Mouse (Mus musculus) heart, postnatal 25 days (tissue): ENCODE measurements at regions not wholly inside any gene's neighbourhood (a gene's known extent, or its start where the extent isn't known, plus 50 kb on each side); places are given as distances from the start of the nearest gene placed in this dataset.

Source experiments
- DNase-seq: peaks from one replicate; pipeline ENCODE4 v3.0.0; 2022; ENCODE audit warnings: low spot score
- intact Hi-C: fragments of 180-260 bp; cut with DNase I; formaldehyde crosslinking; loops from one replicate; pipeline ENCODE4 v1.15.1; 2025

DNA sequence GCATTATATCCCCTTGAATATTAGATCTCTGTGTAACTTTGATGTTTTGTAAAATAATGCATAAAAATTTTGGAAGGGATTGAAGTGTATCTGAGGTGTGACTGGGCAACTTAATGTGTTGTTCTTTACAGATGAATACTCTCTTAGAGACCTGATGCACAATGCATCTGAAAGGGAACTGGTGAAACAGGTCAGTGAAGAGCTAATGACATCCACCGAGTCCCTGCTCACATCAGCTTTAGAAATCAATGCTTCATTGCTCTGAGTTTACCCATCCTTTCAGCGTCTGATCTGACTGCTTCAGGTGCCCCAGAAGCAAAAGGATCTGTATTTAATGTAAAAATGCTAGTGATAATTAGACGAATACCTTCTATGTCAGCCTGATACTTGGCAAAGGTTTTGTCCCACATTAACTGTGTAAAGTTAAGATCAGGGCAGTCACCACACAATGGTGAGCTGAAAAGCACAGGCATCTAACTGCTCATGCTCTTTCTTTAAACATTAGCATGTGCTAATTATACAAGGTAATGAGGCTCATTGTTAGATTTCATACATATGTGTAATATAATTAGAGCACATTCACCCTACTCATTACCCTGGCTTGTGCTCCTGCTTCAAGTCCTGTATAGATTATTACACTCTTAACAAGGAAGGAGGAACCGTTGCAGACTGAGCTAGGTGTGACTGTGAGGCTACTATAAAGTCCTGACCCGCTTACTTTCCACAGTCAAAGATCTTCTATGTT, 204.6 kb upstream of the Tlr4 start:
- intact Hi-C loops, result no loop called here
- no peak for DNase-seq

DNA sequence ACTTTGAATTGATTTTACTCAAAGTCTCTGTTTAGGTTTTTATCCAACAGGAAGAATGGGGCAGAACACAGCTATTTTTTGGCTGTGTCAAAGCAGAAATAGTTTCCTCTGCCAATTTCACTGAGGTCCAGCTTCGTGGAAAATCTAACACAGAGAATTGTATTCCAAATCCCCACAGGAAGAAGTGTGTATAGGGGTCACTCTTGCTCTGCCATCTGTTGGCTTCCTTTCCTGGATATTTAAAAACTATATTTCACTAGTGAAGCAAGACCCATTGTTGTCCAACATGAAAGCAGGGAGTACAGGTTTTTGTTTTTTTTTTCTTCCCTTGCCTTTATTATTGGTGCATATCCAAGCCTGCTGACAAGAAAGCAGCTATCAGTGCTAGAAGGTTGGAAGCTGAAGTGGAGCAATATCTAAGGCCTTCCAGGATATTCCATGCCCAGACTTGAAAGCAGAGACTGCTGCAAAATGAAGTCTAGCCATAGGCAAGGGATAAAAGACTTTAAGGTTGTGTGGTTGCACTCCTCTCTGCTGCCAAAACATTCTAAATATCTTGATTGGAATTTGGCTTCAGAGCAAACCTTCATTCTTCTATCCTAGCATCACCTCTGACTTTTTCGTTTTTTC, 208.5 kb upstream of the Tlr4 start:
- no peak for DNase-seq
- intact Hi-C loops, result no loop called here

DNA sequence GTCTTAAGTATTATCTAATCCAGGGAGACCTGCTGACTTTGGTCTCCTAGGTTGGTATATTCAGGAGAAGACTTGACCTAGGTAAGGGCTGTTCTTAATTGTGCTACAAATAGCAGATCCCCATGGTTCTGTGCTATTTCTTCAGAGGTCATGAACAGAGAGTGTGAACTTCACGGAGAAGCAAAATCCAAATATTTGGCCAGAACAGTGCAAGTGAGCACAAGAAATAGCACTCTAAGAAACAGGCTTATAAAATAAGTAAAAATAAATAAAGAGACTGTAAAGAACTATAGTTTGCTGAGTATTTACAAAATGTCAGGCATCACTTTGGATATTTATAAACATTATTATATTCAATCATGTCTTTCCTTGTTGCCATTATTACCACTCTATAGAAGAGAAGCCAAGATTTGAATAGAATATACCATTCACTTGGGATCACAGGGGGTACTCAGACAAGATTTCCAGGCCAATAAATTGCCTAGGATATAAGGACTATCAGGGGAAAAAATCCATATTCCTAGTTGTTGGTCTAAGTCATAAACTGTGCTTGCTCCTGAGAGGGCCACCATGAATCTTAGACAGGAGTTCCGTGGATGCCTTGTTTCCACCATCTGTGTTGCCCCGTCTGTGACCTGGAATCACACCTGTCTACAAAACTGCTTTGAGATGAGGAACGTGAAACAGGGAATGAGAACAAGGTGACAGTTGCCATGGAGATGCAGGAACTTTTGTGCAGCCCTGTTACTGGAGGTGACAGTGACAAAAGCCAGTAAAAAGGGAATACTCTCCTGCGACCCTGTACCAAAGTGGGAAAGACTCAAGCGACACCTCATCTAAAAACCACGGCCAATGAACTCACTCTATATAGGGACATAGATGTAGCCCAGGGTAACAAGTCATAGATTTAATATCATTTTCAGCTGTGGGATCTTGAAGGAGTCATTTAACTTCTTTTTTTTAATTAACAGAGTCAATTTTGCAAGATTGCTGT, 209.3 kb upstream of the Tlr4 start:
- intact Hi-C loops, result no loop called here

DNA sequence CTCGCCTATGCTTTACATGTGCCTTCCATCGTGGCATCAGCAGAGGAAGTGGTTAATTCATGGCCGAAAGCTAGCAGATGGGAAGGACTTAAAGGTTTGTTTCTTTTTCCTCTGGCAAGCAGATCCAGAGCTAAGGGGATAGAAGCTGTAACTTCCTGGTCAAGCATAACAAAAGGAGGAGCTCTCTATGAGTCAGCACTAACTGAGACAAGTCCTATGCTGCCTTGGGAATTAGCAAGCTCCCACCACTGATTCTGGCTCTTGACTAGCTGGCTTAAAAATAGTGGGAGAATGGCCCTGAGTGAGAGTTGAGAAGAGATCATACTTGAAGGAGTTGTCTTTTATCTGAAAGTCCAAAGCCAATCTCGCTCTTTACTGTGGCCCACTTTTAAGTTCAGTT, 210.3 kb upstream of the Tlr4 start:
- DNase-seq, result no peak
- intact Hi-C loops, result no loop called here

More for the DNA sequence above, 209.3 kb upstream of the Tlr4 start:
- DNase-seq, result no peak

DNA sequence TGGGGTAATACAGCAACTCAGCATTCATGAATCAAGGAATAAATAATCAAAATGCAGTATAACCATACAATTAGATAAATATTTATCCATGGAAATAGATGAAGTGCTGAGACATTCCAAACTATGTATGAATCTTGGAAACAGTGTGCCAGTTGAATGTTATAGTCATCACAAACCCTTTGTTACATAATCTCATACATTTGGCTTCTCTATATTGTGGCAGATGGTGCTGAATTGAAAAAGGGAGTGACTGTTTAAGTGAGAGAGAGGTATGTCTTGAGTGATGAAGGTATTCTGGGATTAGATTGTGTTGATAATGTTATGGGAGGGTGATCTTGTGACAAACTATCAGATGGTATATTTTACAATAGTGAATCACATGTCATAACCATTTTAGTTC, 200.4 kb upstream of the Astn2 start:
- DNase-seq, result no peak
- intact Hi-C loops, result no loop called here

DNA sequence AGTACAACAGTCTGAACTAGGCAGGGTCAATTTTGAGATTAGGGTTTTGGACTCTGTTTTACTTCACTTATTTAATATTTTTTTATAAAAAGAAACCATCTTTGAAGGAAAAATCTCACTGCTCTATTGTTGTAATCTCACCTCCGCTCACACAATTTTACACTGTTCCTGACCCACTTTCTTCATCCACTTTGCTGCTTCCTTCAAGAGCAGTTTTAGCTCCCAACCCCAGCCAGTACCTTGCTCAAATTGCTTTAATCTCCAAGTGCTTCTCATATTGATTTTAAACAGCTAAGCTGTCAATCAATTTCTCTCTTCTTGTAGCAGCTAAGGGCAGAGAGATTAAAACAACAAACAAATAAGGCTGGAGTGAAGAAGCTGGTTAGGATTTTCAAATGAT, 194.3 kb upstream of the Astn2 start:
- intact Hi-C loops, result no loop called here
- no peak for DNase-seq

DNA sequence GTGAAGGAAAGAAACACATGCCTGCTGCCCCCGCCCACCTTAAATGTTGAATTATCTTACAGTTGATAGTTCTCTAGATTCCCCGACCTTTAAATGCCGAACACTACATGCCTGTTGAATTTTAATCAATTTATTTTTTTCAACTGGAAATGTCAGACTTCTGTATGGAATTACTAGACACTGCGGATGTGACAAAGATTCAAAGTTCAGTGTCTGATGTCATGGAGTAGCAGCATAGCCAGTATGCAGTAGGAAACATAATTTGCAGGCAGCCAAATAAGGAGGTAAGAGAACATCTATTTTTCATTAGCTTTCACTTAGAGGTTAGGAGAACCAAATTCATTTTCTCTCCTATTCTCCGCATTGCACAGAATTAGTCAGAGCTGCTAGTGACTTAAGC, 182.2 kb upstream of the Astn2 start:
- intact Hi-C loops, result loop anchor here (1.0 kb wide), 1 partner anchor 10 kb away; no protein-coding TSS in a partner anchor
- DNase-seq, result no peak

DNA sequence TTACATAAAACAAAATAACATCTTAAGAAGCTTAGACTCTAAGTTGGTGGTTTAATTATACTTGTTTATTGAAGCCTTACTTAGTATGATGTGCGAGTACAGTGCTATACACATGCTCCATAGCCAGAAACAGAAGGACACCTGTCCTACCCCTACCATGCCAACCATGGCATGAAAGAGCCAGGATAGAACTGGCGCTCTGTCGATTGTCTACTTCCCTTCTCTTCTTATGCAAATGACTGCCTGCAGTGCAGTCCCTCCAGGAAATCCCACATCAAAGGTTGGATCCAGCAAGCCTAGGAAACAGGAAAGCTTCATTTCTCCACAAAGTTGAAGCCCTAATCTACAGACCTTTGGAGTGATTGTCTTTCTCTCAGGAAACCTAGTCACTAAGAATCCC, 181.8 kb upstream of the Astn2 start:
- intact Hi-C loops, result loop anchor here (1.0 kb wide), 1 partner anchor 10 kb away; no protein-coding TSS in a partner anchor

DNA sequence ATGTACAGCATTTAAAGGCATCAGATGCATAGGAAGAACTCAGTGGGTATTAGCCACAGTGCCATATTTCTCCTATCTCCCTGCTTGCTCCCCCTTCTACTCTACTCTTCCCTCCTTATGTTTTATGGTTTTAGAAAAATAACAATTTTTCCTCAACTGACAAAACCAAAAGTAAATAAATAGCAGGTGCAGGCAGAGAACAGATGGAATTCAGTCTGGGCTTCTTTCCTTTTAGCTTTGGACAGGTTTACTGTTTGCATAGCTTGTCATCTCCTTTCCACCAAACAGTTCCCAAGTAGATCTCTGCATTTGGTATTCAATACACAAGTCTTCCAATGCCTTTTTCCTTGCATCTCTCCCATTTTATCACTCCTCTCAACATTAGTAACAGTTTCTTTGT, 152.5 kb upstream of the Astn2 start:
- no peak for DNase-seq
- intact Hi-C loops, result no loop called here

More for the DNA sequence above, 181.8 kb upstream of the Astn2 start:
- DNase-seq, result no peak

DNA sequence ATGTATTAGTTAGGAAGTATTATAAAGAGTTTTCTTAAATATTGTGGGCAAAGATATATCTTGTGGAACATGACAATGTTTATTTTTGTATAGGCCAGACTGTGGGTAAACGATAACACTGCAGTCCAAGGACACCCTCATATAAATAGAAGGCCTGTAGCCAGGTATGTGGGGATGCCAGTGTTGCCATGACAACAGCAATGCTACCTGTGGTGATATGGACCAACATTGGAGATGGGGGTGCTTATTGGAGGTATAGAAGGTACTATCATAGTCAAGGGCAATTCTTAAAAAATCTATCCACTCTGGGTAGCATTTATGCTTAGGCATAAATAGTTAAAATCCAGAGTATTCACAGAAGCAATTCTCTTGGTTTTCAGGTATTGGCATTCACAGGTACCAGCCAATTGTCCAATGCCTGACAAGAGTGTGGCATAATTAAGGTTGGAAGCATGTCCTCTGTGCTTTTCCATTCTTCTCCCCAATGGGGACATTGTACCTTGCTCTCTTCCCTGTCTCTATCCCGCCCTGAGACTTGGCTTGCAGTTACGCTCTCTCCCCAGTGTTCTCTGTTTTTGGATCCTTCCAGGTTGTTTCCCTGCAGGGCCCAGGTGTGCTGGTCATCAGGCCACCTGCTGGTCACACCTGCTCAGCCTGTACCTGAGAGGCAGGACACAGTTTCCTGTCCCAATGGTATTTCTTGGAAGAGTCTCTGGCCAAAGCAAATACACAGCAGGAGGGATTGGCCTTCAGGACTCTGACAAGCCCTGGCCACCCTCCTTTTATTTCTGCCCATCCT, 146.1 kb upstream of the Astn2 start:
- no peak for DNase-seq
- intact Hi-C loops, result no loop called here

DNA sequence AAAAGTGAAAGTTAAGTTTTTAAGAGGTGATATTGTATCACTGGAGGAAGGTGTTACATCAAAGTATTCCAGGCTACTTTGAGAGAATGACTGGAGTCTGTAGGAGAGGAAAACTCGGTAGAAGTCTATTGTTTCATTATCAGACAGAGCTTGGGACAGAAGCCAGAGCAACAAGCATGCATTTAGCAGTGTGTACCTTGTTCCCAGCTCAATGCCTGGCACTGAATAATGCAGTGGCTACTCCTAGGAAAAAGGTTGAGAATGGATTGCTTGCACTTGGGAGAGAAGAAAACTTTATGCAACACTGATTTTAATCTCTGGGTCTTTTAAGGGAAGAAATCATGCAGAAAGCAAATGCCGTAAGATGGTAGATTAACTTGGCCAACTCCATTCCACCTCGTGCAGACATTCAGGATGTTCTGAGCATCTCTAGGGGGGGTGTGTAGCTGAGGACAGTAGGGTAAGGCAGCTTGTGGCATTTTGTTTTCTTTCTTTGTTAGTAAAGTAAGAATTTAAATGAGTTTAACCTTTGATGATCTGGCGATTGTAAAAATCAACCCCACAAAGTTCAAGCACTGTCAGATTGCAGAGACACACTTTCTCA, 138.5 kb upstream of the Astn2 start:
- intact Hi-C loops, result no loop called here
- DNase-seq, result no peak

DNA sequence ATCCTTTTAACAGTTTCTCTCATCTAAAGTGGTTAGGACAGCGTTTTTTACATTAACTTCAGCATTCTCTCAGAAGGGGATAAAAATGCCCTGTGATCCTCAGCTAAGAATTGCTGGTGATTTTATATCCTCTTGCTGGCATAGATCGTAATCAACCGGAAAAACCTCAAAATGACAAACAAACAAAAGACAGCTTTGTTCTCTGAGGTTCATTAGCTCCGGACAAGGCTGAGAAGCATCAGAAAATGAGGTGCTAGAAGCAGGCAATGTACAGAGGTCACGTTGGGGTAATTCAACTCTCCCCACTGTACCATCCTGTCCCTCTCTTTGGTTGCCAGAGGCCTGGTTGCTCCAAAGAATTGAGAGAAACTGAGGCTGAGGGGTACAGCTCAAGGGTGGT, 120.0 kb upstream of the Astn2 start:
- no peak for DNase-seq
- intact Hi-C loops, result no loop called here

DNA sequence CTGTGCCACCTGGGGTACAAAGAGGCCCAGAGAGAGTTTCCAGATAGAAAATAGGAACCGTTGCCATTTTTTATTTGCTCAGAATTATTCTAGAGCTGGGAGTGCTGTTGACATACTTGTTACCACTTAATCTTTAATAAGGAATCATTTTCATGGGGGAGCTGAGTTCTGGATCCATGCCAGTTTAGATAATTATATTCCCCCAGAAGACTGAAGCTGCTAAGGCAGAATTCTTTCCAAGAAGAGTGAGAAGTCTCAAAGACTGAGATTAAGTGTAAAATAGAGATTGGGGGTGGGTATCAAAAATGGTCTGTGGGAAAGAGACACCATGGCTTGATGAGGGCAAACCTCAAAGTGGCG, 119.5 kb upstream of the Astn2 start:
- intact Hi-C loops, result no loop called here
- no peak for DNase-seq

DNA sequence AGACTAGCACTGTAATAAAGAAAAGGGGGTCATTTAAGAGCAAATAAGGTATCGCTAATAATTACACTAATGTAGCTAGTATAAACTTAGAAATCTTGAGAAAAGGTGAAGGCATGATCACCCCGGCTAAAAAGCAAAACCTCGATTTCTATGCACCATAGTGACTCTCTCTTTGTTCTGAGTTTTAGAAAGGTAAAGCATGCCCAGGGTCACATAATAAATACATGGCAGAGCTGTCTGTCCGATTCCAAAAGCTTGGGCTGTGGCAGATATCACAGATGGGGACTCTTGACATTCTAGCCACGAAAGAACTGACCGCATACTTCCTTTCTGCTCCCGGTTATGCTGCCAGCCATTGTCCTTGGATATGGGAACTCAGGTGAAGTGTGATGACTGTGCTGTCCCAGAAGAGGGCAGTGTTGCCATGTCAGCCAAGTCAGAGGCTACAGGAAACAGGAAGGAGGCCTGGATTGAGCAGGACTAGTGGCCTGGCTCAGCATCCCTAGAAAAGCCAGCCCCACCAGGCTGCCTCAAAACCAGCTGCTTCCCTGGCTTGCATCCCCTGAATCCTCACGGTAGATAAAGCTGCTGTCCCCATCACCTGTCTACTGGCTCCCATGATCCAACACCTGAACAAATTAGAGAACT, 119.0 kb upstream of the Astn2 start:
- intact Hi-C loops, result no loop called here
- no peak for DNase-seq

DNA sequence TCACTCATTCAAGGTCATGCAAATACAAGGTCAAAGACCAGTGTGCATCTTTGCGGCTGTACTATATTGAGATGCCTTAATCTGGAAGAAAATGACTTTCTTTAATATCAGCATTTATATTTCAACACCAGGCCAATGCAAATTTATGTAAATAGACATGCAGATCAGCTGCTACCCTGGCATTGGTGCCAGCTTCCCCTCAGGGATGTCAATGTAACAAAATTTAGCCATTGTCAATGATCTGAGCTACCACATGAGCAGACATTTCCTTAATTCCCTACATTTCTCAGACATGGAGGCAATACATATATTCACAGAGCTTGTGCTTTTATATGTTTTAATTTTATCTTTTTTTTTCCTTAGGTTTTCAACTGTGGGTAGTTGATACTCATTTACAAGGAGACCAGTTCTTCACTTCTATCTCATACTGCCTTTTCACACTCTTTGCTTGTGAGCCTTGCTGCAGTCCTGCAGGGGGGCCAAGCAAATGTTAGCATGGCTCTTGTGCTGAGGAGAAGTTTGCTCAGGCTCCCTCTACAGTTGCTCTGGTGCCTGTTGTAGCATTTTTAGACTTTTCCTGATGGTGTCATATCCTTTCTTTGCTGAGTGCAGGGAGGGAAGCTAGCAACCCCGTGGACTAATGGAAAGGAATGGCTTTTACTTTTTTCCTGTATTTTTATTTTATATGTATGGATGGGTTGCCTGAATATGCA, 117.8 kb upstream of the Astn2 start:
- intact Hi-C loops, result no loop called here
- DNase-seq, result no peak

DNA sequence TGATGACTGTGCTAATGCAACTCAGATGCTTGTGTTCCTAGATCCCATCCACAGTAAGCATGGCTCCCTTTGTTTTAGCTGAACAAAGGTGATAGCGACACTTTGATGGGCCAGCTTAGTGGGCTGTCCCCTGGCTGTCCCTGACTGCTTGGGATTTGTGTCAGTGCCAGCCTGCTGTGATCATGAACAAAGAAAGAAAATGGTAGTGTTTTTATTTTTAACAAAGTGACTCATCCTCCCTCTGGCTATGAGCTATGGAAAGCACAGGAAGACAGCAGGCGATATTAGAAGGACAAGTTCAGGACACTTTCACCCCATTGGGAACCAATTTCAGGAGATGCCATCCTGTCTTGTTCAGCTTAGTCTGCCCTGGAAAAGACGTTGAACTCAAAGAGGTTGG, 116.4 kb upstream of the Astn2 start:
- DNase-seq, result no peak
- intact Hi-C loops, result no loop called here

DNA sequence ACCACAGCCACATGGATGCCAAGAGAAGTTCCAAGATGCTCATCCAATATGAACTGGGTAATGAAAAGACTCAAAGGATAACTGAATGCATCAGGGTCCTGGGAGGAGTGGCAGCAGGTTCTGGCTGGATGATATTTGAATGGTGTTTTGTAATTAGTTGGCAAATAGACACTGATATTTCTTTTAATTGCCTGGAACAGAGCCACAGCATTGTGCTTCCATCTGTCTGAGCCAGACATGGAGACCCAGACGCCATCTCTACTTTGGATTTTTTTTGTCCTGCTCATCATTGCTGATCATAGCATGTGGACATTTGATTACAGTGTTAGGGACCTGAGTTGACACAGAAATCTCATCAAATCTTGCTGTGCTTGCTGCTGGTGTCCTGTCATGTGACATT, 111.4 kb upstream of the Astn2 start:
- no peak for DNase-seq
- intact Hi-C loops, result no loop called here

DNA sequence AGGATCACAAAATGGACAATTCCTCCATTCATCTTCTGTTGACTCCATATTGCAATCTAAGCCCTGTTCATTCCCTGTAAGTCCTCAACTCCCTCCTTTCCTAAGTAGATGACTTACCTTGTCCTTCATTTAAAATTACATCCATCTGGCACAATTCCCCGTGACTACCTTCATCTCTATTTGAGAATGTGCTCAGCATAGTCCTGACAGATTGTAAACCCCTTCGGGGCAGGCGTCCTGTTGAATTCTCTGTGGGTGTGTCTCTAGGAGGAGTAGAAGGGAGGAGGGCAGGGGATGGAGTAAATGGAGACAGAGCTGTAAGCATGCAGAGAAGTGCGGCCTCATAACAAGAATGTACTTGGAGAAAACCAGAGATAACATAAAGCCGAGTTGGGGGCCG, 79.1 kb upstream of the Astn2 start:
- intact Hi-C loops, result no loop called here
- no peak for DNase-seq
